Mouse (Mus musculus) thymus, postnatal 10 days (tissue): Measurements from ENCODE around the gene Cxcr6.
A peak's percentile ranks its signal among the peaks of the same experiment; 100 is the strongest.

ENCODE experiments used
- DNase-seq, 2 experiments: peaks; one replicate each; pipeline ENCODE4 v3.0.0; 2021; ENCODE audit warnings: low spot score in 2 of 2

Gene Cxcr6

GRCm38 (mm10) chr9:123806267-123806666 lies at the start of gene Cxcr6:
Gene Cxcr6 (plus strand): TSS chr9:123806475.
- no peak for DNase-seq

GRCm38 (mm10) chr9:123756752-123757151 lies 49.5 kb upstream of the Cxcr6 start:
- peak; percentile 90 to 95 for DNase-seq

- DNase-seq, result peak; percentile 38 to 42
Measured at GRCm38 (mm10) chr9:123757326-123757725, 48.9 kb upstream of the Cxcr6 start.

GRCm38 (mm10) chr9:123758156-123758555 lies 48.1 kb upstream of the Cxcr6 start:
- DNase-seq, result no peak

GRCm38 (mm10) chr9:123758645-123759044 lies 47.6 kb upstream of the Cxcr6 start:
- DNase-seq, result peak; percentile 54 to 59

- no peak for DNase-seq
Measured at GRCm38 (mm10) chr9:123760806-123761205, 45.5 kb upstream of the Cxcr6 start.

- DNase-seq, result peak; percentile 50
Measured at GRCm38 (mm10) chr9:123762886-123763285, 43.4 kb upstream of the Cxcr6 start.

GRCm38 (mm10) chr9:123763771-123764170 lies 42.5 kb upstream of the Cxcr6 start:
- DNase-seq, result peak in 1 of 2 experiments; percentile 43

GRCm38 (mm10) chr9:123766996-123767395 lies 39.3 kb upstream of the Cxcr6 start:
- DNase-seq, result peak; percentile 70 to 75

GRCm38 (mm10) chr9:123768443-123768842 lies 37.8 kb upstream of the Cxcr6 start:
- DNase-seq, result no peak

GRCm38 (mm10) chr9:123769532-123769931 lies 36.7 kb upstream of the Cxcr6 start:
- DNase-seq, result peak in 1 of 2 experiments; percentile 40

- DNase-seq, result peak; percentile 48 to 60
Measured at GRCm38 (mm10) chr9:123773299-123773698, 33.0 kb upstream of the Cxcr6 start.

- no peak for DNase-seq
Measured at GRCm38 (mm10) chr9:123788855-123789529, 17.3 kb upstream of the Cxcr6 start.

GRCm38 (mm10) chr9:123796174-123796573 lies 10.1 kb upstream of the Cxcr6 start:
- DNase-seq, result peak; percentile 45 to 66

- no peak for DNase-seq
Measured at GRCm38 (mm10) chr9:123801527-123801926, 4.7 kb upstream of the Cxcr6 start.

GRCm38 (mm10) chr9:123802421-123802820 lies 3.9 kb upstream of the Cxcr6 start:
- no peak for DNase-seq

GRCm38 (mm10) chr9:123802896-123803295 lies 3.4 kb upstream of the Cxcr6 start:
- no peak for DNase-seq

GRCm38 (mm10) chr9:123805241-123805640 lies 1.0 kb upstream of the Cxcr6 start:
- DNase-seq, result no peak

- DNase-seq, result no peak
Measured at GRCm38 (mm10) chr9:123808583-123808982, 2.3 kb downstream of the Cxcr6 start.

GRCm38 (mm10) chr9:123811831-123812230 lies 5.6 kb downstream of the Cxcr6 start:
- DNase-seq, result no peak

GRCm38 (mm10) chr9:123814326-123814725 lies 8.1 kb downstream of the Cxcr6 start:
- no peak for DNase-seq

- DNase-seq, result no peak
Measured at GRCm38 (mm10) chr9:123814821-123815220, 8.5 kb downstream of the Cxcr6 start.

- DNase-seq, result no peak
Measured at GRCm38 (mm10) chr9:123815444-123815843, 9.2 kb downstream of the Cxcr6 start.

GRCm38 (mm10) chr9:123815996-123816395 lies 9.7 kb downstream of the Cxcr6 start:
- DNase-seq, result no peak
